Mouse (Mus musculus): Measurements from ENCODE around the gene Gm10600. TPM values are rescaled to one million over a fixed set of nuclear protein-coding genes. Genes with fewer than 3 reads are reported as not detected.
"Not testable (repeated sequence)": the region's sequence is repeated elsewhere in the genome, so short reads cannot be mapped to it uniquely, and the experiment has no call there.

Gm10600 gene
- polyA plus RNA-seq (2014; fragmentation: Nextera tagmentation; extraction: Ambion mirVana), result not detected in 2 replicates

- WGBS, result no CpG with 5 or more reads among the region's 4 CpGs
- not testable (repeated sequence) for DNase-seq (ENCODE audit: low spot score); H3K4me1 ChIP-seq (ENCODE audit: control insufficient read depth, insufficient read depth, low read length); H3K36me3 ChIP-seq (ENCODE audit: control insufficient read depth, insufficient read depth, low read length); H3K9ac ChIP-seq (ENCODE audit: low read length); H3K4me3 ChIP-seq (ENCODE audit: low read depth, low read length); H3K9me3 ChIP-seq (ENCODE audit: control insufficient read depth, low read length); H3K27me3 ChIP-seq (ENCODE audit: control insufficient read depth, insufficient read depth, low read length); ATAC-seq (ENCODE audit: insufficient read depth, low FRiP score, low TSS enrichment); H3K4me2 ChIP-seq (ENCODE audit: low read depth); H3K27ac ChIP-seq (ENCODE audit: low read depth, low read length)
These were observed at the start of gene Gm10600 for GRCm38 (mm10) chr4:42240339-42240738. TSS of gene Gm10600 (plus strand) at chr4:42240639.

GRCm38 (mm10) chr4:42255467-42255866, 15.0 kb downstream of the Gm10600 start, which contains the start of gene Ccl21b:
TSS of gene Ccl21b (plus strand) at chr4:42255767.
- H3K4me3 ChIP-seq (ENCODE audit: low read depth, low read length); DNase-seq (ENCODE audit: low spot score); H3K36me3 ChIP-seq (ENCODE audit: control insufficient read depth, insufficient read depth, low read length); H3K4me1 ChIP-seq (ENCODE audit: control insufficient read depth, insufficient read depth, low read length); H3K27me3 ChIP-seq (ENCODE audit: control insufficient read depth, insufficient read depth, low read length); H3K27ac ChIP-seq (ENCODE audit: low read depth, low read length); H3K4me2 ChIP-seq (ENCODE audit: low read depth); H3K9me3 ChIP-seq (ENCODE audit: control insufficient read depth, low read length); H3K9ac ChIP-seq (ENCODE audit: low read length); ATAC-seq (ENCODE audit: insufficient read depth, low FRiP score, low TSS enrichment): not testable (repeated sequence)
- no CpG with 5 or more reads among the region's 5 CpGs for WGBS

Other genes starting within 250 kb of the Gm10600 start
- gene Gm21093, start 205.9 kb upstream of the Gm10600 start, polyA plus RNA-seq (2014; fragmentation: Nextera tagmentation; extraction: Ambion mirVana), result 0.19 TPM in 1 of 2 replicates, not detected in the other
- not detected in 2 replicates for gene Gm3893, start 149.4 kb upstream of the Gm10600 start, polyA plus RNA-seq (2014; fragmentation: Nextera tagmentation; extraction: Ambion mirVana)
- not detected in 2 replicates for gene Gm13304, start 125.8 kb upstream of the Gm10600 start, polyA plus RNA-seq (2014; fragmentation: Nextera tagmentation; extraction: Ambion mirVana)
- gene Gm13306, start 87.2 kb upstream of the Gm10600 start, polyA plus RNA-seq (2014; fragmentation: Nextera tagmentation; extraction: Ambion mirVana), result not detected in 2 replicates
- not detected in 2 replicates for gene Gm13305, start 72.0 kb upstream of the Gm10600 start, polyA plus RNA-seq (2014; fragmentation: Nextera tagmentation; extraction: Ambion mirVana)
- not detected in 2 replicates for gene Ccl21b, start 15.1 kb downstream of the Gm10600 start, polyA plus RNA-seq (2014; fragmentation: Nextera tagmentation; extraction: Ambion mirVana)
- not detected in 2 replicates for gene Gm21953, start 53.6 kb downstream of the Gm10600 start, polyA plus RNA-seq (2014; fragmentation: Nextera tagmentation; extraction: Ambion mirVana)
- gene Fam205a3, start 77.7 kb downstream of the Gm10600 start, polyA plus RNA-seq (2014; fragmentation: Nextera tagmentation; extraction: Ambion mirVana), result 0.16 TPM in 1 of 2 replicates, not detected in the other
- gene Gm21586, start 198.7 kb downstream of the Gm10600 start, polyA plus RNA-seq (2014; fragmentation: Nextera tagmentation; extraction: Ambion mirVana), result not detected in 2 replicates
- gene Gm2163, start 226.1 kb downstream of the Gm10600 start, polyA plus RNA-seq (2014; fragmentation: Nextera tagmentation; extraction: Ambion mirVana), result 0.13 TPM in 1 of 2 replicates, not detected in the other

All from neural tube, embryonic 11.5 days (tissue).